Mouse (Mus musculus) stomach, embryonic 15.5 days (tissue): ENCODE measurements around the gene Gnao1. TPM values are rescaled to one million over a fixed set of nuclear protein-coding genes. Genes with fewer than 3 reads are reported as not detected.

Experiments
- ATAC-seq: fragments of 200-750 bp; cut with Nextera tagmentation; 2 replicates; pipeline ENCODE4 v1.8.0; 2017; ENCODE audit warnings: low read depth, moderate number of reproducible peaks, moderate TSS enrichment; ENCODE audit not compliant: insufficient read depth, low FRiP score
- H3K27ac ChIP-seq: fragments of 300-500 bp; sonication (generic); 2 replicates; pipeline ENCODE4 v1.5.1; 2015; ENCODE audit warnings: mild to moderate bottlenecking, inconsistent platforms
- H3K27me3 ChIP-seq: fragments of 300-500 bp; sonication (generic); replicated peaks from 2 replicates; pipeline ENCODE4 v1.6.1; 2015; ENCODE audit warnings: inconsistent platforms
- H3K36me3 ChIP-seq: fragments of 300-500 bp; sonication (generic); 2 replicates; pipeline ENCODE4 v1.6.1; 2015; ENCODE audit warnings: inconsistent platforms
- H3K4me1 ChIP-seq: fragments of 300-500 bp; sonication (generic); 2 replicates; pipeline ENCODE4 v1.6.1; 2015; ENCODE audit warnings: inconsistent platforms
- H3K4me2 ChIP-seq: fragments of 300-500 bp; sonication (generic); 2 replicates; pipeline ENCODE4 v1.6.1; 2015; ENCODE audit warnings: mild to moderate bottlenecking, inconsistent platforms
- H3K4me3 ChIP-seq: fragments of 300-500 bp; sonication (generic); replicated peaks from 2 replicates; pipeline ENCODE4 v1.5.1; 2015; ENCODE audit warnings: inconsistent platforms
- H3K9ac ChIP-seq: fragments of 300-500 bp; sonication (generic); 2 replicates; pipeline ENCODE4 v1.6.1; 2015; ENCODE audit warnings: inconsistent platforms
- H3K9me3 ChIP-seq: fragments of 300-500 bp; sonication (generic); 2 replicates; pipeline ENCODE4 v1.6.1; 2016; ENCODE audit warnings: inconsistent platforms
- WGBS: fragments of 180-500 bp; shearing (Covaris S2); methylation state at CpG from one replicate; pipeline ENCODE4 v1.1.7; 2015; 5-methylcytosine and 5-hydroxymethylcytosine counted together
- polyA plus RNA-seq: library from polyadenylated mRNA; unstranded; fragments of >200 nt; fragmentation: Nextera tagmentation; extraction: Ambion mirVana; gene quantifications from 2 replicates; pipeline ENCODE4 v1.2.1, GENCODE M21; 2015

The Gnao1 gene
- polyA plus RNA-seq, 1 experiment from 2014 or later: 14.9 TPM

DNA sequence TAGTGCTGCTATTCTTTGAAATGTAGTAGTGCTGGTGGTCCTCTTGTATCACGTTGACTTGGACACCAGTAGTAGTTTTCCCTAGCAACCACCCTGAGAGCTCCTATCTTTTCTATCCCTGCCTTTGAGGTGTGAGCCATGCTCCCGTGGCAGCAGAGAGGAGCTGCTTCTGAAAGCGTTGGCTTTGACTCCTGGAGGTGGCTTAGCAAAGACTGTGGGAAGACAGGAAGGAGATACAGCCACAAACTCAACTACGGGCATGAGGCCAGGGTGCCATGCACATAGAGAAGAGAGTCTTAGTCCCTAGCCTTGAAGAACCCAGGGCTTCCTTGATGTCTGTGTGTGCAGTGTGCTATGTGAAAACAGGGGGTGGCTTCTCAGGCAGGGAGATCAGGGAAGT, 10.2 kb downstream of the Gnao1 start:
- H3K4me3 ChIP-seq: no peak overlapping the region
- H3K9me3 ChIP-seq: no peaks in the 10 kb centered on the region
- H3K4me1 ChIP-seq: no peaks in the 10 kb centered on the region
- H3K36me3 ChIP-seq: no peaks in the 10 kb centered on the region
- no peak overlapping the region for H3K4me2 ChIP-seq
- no peaks in the 10 kb centered on the region for H3K27me3 ChIP-seq
- 75% methylated on average over 4 of the region's 4 CpGs for WGBS
- no peak overlapping the region for H3K27ac ChIP-seq
- H3K9ac ChIP-seq: no peak overlapping the region
- ATAC-seq: no peak

DNA sequence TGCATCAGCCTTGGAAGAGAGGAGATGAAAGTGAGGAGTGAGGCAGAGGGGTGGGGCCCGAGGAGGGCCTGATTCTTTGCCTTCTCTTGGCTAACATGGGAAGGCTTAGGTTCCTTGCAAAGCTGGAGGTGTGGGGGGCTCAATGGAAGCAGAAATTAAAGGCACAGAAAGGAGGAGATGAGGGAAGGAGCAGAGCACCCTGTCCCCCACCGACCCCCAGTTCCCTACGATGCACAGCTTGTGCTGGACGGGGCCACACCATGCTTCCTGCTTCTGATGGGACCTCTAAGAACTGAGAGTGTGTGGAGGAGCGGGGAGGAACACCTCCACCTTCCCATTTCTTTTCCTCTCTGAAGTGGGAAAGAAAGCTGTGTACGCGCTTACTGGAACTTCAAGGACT, 11.6 kb downstream of the Gnao1 start:
- Histone ChIP-seq H3K9ac (no peak overlapping the region), H3K4me1 (no peaks in the 10 kb centered on the region), H3K4me2 (no peak overlapping the region), H3K27me3 (no peaks in the 10 kb centered on the region), H3K4me3 (no peak overlapping the region), H3K36me3 (no peaks in the 10 kb centered on the region), H3K27ac (no peak overlapping the region), H3K9me3 (no peaks in the 10 kb centered on the region)
- ATAC-seq: no peak
- WGBS: 86% methylated on average over 7 of the region's 7 CpGs

DNA sequence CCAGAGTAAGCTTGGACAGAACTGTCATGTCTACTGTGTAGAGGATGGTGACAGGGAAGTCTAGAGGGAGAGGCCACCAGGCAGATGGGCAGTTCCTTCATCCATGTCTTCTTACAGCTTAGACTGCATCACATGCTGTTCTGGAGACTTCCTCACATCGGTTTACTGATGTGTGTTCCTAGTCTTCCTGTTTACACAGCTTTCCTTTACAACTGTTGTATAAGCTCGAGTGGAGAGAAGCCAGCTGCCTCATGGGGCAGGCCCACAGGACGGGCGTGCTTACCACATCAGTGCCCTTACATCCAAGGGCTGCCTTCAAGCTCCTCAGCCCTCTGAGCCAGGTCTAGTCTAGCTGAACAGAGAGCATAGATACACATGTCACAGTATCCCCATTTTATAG, 15.6 kb downstream of the Gnao1 start:
- Histone ChIP-seq H3K9me3 (no peaks in the 10 kb centered on the region), H3K9ac (no peak overlapping the region), H3K27ac (no peak overlapping the region), H3K27me3 (no peaks in the 10 kb centered on the region), H3K4me2 (no peak overlapping the region), H3K4me3 (no peak overlapping the region), H3K36me3 (no peaks in the 10 kb centered on the region), H3K4me1 (0 out of 2 replicates have a peak, but pooled peaks cover 3% of the 10 kb centered on the region)
- no peak for ATAC-seq
- WGBS: 29% methylated on average over 4 of the region's 4 CpGs

DNA sequence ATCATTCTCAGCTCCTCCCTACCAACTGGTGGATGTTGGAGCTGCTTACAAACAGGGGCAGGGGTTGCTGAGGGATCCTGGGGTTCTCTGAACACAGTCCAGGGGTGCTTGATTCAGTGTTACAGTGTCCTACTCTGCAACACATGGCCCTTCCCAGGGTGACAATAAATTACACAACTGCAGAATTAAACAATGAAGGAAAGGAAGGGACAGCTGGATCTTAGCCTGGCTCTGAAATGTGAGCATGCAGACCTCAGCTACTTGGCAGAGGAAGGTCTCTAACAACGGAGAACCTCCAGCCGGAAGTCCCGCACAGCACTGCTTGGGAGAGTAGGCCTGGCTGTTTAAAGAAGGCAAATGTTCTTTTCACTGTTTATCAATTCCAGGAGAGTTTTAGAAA, 20.9 kb downstream of the Gnao1 start:
- Histone ChIP-seq H3K9ac (no peak overlapping the region), H3K4me3 (no peak overlapping the region), H3K4me2 (no peak overlapping the region), H3K4me1 (peaks cover 13% of the 10 kb centered on the region; the same call in 1 of the 2 replicates), H3K27ac (peak overlapping the region; percentile 69), H3K36me3 (no peaks in the 10 kb centered on the region), H3K27me3 (no peaks in the 10 kb centered on the region), H3K9me3 (no peaks in the 10 kb centered on the region)
- WGBS: 38% methylated on average over 3 of the region's 3 CpGs
- ATAC-seq: peak; percentile 65; the same call in 1 of the 2 replicates

DNA sequence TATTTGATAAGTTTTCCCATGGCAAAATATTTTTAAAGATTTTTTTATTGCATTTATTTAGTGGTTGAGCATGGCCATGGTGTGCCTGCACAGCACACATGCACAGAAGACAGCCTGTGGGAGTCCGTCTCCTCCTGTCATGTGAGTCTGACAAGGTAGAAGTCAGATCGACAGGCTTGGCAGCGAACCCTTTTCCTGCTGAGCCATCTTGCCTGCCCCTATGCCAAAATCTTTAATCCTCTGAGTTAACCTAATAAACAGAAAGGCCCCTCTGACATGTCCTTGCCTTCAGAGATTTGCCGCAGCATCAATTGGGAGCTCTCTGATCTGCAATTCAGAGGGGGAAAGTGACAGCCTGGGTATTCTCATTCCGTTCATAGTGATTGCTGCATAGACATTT, 26.0 kb downstream of the Gnao1 start:
- no peak for ATAC-seq
- no peaks in the 10 kb centered on the region; the same call in 1 of the 2 replicates for H3K27me3 ChIP-seq
- H3K9ac ChIP-seq: no peak overlapping the region
- peaks cover 6% of the 10 kb centered on the region; the same call in 1 of the 2 replicates for H3K4me1 ChIP-seq
- H3K36me3 ChIP-seq: no peaks in the 10 kb centered on the region
- H3K9me3 ChIP-seq: no peaks in the 10 kb centered on the region
- H3K27ac ChIP-seq: no peak overlapping the region
- H3K4me3 ChIP-seq: no peak overlapping the region
- 64% methylated on average over 5 of the region's 5 CpGs for WGBS
- H3K4me2 ChIP-seq: no peak overlapping the region

DNA sequence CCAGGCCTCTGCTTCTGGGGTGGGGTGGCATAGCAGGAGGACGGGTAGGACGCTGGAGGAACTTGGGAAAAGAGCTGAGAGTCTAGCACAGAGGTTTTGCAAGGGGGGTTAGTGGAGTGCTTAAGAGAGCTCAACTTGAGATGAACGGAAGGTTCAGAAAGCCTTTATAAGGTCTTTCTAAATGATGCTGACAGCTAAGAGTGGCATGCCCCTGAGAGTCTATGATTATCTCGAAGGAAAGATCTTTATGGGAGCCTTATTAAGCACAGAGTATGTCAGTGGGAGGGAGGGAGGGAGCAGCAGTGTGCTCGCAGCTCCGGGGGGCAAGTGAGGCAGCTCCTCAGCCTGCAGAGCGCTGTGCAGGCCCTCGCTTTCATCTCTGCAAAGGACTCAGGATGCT, 29.3 kb downstream of the Gnao1 start:
- no peak overlapping the region for H3K9ac ChIP-seq
- ATAC-seq: no peak
- no peaks in the 10 kb centered on the region; the same call in 1 of the 2 replicates for H3K27me3 ChIP-seq
- H3K4me2 ChIP-seq: no peak overlapping the region
- WGBS: 50% methylated on average over 8 of the region's 8 CpGs
- H3K4me1 ChIP-seq: 0 out of 2 replicates have a peak, but pooled peaks cover 6% of the 10 kb centered on the region
- H3K4me3 ChIP-seq: no peak overlapping the region
- H3K27ac ChIP-seq: no peak overlapping the region
- no peaks in the 10 kb centered on the region for H3K9me3 ChIP-seq
- H3K36me3 ChIP-seq: no peaks in the 10 kb centered on the region

DNA sequence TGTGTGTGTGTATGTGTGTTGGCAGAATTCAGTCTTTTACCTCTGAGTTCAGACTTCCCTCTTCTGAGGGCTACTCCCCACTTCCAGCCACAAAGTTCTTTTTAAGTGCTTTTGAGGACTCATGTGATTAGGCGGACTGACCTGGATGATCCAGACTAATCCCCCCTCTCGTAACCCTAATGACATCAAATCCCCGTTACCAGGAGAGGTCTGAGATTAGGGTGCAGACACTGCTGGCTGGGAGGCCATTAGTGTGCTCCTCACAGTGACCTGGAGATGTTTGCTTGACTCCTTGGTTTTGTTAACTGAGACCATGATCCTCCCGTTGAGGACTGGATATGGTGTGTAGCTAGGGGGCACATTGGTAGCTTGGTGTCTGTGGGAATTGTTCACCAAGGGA, 30.7 kb downstream of the Gnao1 start:
- no peaks in the 10 kb centered on the region; the same call in 1 of the 2 replicates for H3K27me3 ChIP-seq

DNA sequence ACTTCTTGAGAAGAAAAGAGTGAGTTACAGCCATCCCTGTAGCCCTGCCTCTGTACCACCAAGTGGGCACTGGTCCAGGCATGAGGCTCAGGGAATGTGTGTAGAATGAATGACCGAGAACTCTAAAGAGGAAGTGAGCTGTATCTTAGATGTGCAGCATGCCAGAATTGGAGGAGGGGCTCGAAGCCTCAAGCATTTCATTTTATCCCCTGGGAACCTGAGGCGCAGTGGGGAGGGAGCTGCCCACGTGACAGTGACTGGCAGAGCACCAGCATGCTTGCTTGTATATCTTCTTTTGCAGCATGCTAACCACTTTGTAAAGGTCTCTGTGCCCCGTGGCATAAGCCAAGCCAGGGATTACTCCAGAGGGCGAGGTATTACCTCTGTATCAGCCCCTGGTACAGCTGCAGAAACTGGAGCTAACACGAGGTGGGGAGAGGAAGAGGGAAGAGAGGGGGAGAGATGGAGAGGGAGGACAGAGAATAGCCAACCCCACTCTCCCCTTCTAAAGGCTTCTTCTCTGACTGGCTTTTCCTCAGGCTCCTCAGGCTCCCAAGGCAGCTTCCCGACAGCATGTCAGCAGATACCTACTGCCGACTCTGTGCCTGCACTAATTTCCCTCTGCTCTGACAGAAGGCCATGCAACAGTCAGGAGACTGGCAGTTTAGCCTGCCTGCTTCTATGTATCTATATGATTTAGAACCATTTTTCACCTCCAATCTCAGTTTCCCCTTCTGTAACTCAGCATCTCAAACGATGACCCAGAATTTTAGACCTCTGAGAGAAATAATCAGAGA, 31.4 kb downstream of the Gnao1 start:
- WGBS: 48% methylated on average over 10 of the region's 10 CpGs
- ATAC-seq: 0 out of 2 replicates have a peak, but pooled peaks have one; percentile 8
- Histone ChIP-seq H3K4me2 (no peak overlapping the region), H3K27me3 (no peaks in the 10 kb centered on the region; the same call in 1 of the 2 replicates), H3K27ac (no peak overlapping the region), H3K9ac (no peak overlapping the region), H3K36me3 (no peaks in the 10 kb centered on the region), H3K4me3 (no peak overlapping the region), H3K4me1 (0 out of 2 replicates have a peak, but pooled peaks cover 6% of the 10 kb centered on the region), H3K9me3 (no peaks in the 10 kb centered on the region)

More for the DNA sequence above, 30.7 kb downstream of the Gnao1 start:
- Histone ChIP-seq H3K4me1 (0 out of 2 replicates have a peak, but pooled peaks cover 6% of the 10 kb centered on the region), H3K9me3 (no peaks in the 10 kb centered on the region), H3K4me3 (no peak overlapping the region), H3K9ac (no peak overlapping the region), H3K27ac (no peak overlapping the region), H3K4me2 (no peak overlapping the region), H3K36me3 (no peaks in the 10 kb centered on the region)
- 64% methylated on average over 4 of the region's 4 CpGs for WGBS
- no peak for ATAC-seq

DNA sequence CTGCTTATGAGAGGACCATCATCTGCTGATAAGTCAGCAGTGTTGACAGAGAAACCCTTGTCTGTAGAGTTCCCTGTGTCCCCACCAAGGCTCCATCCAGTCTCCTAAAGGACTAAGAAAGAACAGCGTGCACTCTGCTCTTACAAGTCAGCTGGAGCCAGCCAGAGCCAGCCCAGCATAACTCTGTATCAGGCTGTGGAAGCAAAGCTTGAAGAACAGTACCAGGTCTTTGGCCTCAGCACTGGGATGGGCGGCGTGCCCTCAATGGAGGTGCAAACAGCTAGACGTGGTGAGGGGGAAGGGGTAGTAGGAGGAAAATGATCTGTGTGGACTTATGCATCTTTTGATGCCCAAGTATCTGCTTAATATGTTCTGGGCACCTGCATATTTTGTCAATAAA, 32.8 kb downstream of the Gnao1 start:
- Histone ChIP-seq H3K27ac (no peak overlapping the region), H3K4me2 (no peak overlapping the region), H3K36me3 (no peaks in the 10 kb centered on the region), H3K9me3 (no peaks in the 10 kb centered on the region), H3K4me3 (no peak overlapping the region), H3K4me1 (0 out of 2 replicates have a peak, but pooled peaks cover 6% of the 10 kb centered on the region), H3K27me3 (no peaks in the 10 kb centered on the region; the same call in 1 of the 2 replicates), H3K9ac (no peak overlapping the region)
- WGBS: 85% methylated on average over 4 of the region's 4 CpGs
- ATAC-seq: no peak

DNA sequence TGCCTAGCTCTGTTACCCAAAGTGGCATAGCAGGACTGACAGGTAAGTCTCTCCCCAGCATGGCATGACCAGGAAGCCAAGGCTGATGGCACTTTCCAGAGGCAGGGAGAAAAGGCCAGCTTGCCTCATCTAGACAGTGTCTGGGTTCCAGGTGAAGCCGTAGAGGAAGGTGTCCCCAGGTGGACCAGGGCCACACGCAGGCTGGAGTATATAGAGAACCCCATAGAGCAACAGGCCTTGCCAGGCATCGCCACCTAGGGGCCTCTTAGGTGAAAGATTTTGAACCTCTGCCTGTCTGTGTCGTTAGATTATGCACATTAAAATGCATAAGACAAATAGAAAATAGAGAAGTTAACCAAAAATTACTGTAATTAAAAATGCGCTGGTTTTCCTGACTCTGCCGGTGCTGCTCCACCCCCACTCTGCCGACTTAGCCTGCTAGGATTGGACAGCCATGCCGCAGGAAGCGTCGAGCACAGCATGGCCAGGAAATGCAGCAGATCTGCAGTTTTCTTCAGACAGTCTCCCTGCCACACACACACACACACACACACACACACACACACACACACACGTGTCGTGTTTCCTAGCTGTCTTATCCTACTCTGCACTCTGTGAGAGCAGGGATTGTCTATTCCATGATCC, 34.2 kb downstream of the Gnao1 start:
- Histone ChIP-seq H3K4me2 (no peak overlapping the region), H3K36me3 (no peaks in the 10 kb centered on the region), H3K27me3 (no peaks in the 10 kb centered on the region; the same call in 1 of the 2 replicates), H3K4me3 (no peak overlapping the region), H3K4me1 (0 out of 2 replicates have a peak, but pooled peaks cover 6% of the 10 kb centered on the region), H3K27ac (no peak overlapping the region), H3K9me3 (no peaks in the 10 kb centered on the region), H3K9ac (no peak overlapping the region)
- ATAC-seq: no peak; the same call in 1 of the 2 replicates
- 43% methylated on average over 12 of the region's 12 CpGs for WGBS

DNA sequence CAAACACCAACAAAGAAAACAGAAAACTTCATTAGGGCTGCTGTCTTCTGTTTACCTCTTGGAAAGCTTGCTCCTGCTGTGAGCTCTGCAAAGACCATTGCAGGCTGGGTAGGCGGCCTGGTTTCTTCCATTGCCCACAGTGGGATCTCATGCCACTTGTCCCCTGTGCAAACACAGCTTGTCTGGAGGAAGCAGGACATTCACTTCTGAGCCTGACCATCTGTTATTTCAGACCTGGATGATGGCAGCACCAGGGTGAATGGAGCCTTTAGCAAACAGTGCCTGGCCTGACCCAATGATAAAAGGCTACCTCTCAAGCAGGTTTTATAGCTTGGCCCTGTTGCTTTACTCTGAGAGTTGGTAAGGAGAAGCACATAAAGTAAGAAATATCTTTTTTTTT, 35.4 kb downstream of the Gnao1 start:
- Histone ChIP-seq H3K4me1 (0 out of 2 replicates have a peak, but pooled peaks cover 6% of the 10 kb centered on the region), H3K9me3 (no peaks in the 10 kb centered on the region), H3K27ac (no peak overlapping the region), H3K4me2 (no peak overlapping the region), H3K9ac (no peak overlapping the region), H3K36me3 (no peaks in the 10 kb centered on the region), H3K27me3 (no peaks in the 10 kb centered on the region), H3K4me3 (no peak overlapping the region)
- WGBS: 71% methylated on average over 1 of the region's 1 CpGs
- no peak for ATAC-seq

DNA sequence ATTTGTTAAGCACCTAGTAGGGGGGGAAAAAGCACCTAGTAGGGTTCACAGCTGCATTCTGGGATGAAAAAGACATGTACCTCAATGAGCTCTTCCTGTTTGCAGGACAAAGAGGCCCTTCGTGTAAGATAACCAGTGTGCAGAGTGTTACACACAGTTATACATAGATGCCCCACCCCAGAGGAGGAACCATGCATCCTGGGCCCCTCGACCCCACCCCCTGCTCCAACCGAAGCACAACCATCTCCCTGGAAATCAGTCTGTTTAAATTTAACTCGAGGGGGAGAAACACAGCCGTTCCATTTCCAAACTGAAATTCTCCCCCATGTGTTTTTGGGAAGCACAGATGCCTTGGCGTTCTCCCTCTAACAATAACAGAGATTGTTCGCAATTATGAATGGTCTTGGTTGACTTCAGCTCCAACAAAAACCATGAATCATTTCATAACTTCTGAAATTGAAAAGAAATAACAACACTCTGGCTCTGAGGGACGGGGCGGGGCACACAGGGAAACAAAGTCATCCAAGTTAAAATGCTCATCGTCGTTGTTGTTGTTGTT, 42.4 kb downstream of the Gnao1 start:
- no peak overlapping the region for H3K27ac ChIP-seq
- H3K9ac ChIP-seq: no peak overlapping the region
- H3K4me2 ChIP-seq: no peak overlapping the region
- no peaks in the 10 kb centered on the region for H3K4me1 ChIP-seq
- no peaks in the 10 kb centered on the region for H3K9me3 ChIP-seq
- no peaks in the 10 kb centered on the region for H3K36me3 ChIP-seq
- no peaks in the 10 kb centered on the region for H3K27me3 ChIP-seq
- WGBS: 40% methylated on average over 11 of the region's 11 CpGs
- no peak overlapping the region for H3K4me3 ChIP-seq
- no peak for ATAC-seq
